Comparison of ENCODE assay signal across 8 mouse cellular contexts in the genomic region with DNA sequence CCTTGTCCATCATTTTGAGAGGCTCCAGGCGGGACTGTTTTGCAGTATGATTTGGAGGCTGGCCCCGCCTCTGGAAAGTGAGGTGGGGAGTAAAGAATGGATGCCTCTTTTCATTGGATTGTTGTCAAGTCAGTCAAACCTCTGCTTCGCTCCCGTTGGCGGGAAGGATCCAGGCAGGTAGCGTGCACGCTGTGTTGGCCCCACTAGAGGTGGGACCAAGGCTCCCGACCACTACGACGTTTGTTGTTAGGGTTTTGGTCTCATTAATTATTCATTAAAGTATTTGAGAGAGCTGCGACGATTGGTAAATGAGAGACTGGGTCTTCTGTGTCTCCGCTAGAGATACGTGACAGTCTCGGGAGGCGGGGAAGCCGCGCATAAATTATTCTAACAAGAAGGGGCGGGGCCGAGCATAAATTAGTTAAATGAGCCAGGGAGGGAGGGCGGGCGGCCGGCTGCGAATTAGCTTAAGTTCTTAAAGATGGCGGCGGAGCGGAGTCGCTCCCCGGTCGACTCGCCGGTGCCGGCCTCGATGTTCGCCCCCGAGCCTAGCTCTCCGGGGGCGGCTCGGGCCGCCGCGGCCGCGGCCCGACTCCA. TPM values are rescaled to one million over a fixed set of nuclear protein-coding genes. Genes with fewer than 3 reads are reported as not detected.
A peak's percentile ranks its signal among the peaks of the same experiment; 100 is the strongest.
DNase-seq lines count a peak whose midpoint lies in the region; ATAC-seq lines count a peak whose summit lies in the region.

A gene (plus strand): TSS at position 420 of the 597 bp plus-strand sequence.

- H3K27me3 ChIP-seq in lung, embryonic 16.5 days (ENCODE audit: control insufficient read depth, insufficient read depth, low read depth, low read length) = no peaks in the 10 kb centered on the region

- peak within 1 kb of the TSS; percentile 94 for H3K9ac ChIP-seq in lung, embryonic 16.5 days (ENCODE audit: low read length)

- no peaks in the 10 kb centered on the region for H3K9me3 ChIP-seq in lung, embryonic 16.5 days (ENCODE audit: control insufficient read depth, low read length)

- H3K4me2 ChIP-seq in lung, embryonic 16.5 days (ENCODE audit: low read depth, low read length) = peak within 1 kb of the TSS; percentile 98

- peak within 1 kb of the TSS; percentile 71 for H3K27ac ChIP-seq in lung, embryonic 16.5 days (ENCODE audit: low read length)

- peaks cover 3% of the 10 kb centered on the region; the same call in 1 of the 2 replicates for H3K36me3 ChIP-seq in lung, embryonic 16.5 days (ENCODE audit: control insufficient read depth, insufficient read depth, low read length)

- peak; percentile 80 to 85 for ATAC-seq in hematopoietic stem cell, adult 5-6 weeks (replicated peaks in 1 of 2; ENCODE audit: insufficient read depth in 1 of 2, low FRiP score in 2 of 2, low TSS enrichment in 1 of 2, low read depth in 1 of 2, poor library complexity in 2 of 2, severe bottlenecking in 2 of 2)
- peak; percentile 95 for ATAC-seq in lung, embryonic 16.5 days (ENCODE audit: low read depth)

- peak; percentile 99 for DNase-seq in MEL-GATA-1-ER (ENCODE audit: extremely low read depth, low read depth)
- peak; percentile 98 for DNase-seq in cerebellum, adult 8-10 months
- DNase-seq in forelimb bud, embryonic 11.5 days (ENCODE audit: low read depth, low spot score) = peak; percentile 99
- DNase-seq in layer of hippocampus, adult 9-10 months (ENCODE audit: low spot score) = peak; percentile 99
- peak; percentile 83 for DNase-seq in ovary, postnatal 10 days (ENCODE audit: low spot score)
- peak; percentile 92 to 93 for DNase-seq in thymus, postnatal 10 days (ENCODE audit: low spot score in 2 of 2)

- WGBS in lung, embryonic 16.5 days = under 1% methylated on average over 41 of the region's 45 CpGs

- peak within 1 kb of the TSS; percentile 89 for H3K4me3 ChIP-seq in lung, embryonic 16.5 days (ENCODE audit: low read length)

- H3K4me1 ChIP-seq in lung, embryonic 16.5 days (replicated peaks; ENCODE audit: control insufficient read depth, insufficient read depth, low read length) = peaks cover 28% of the 10 kb centered on the region

RNA-seq across cellular contexts. Expression of the gene that starts here (rescaled TPM):
- total RNA-seq in hematopoietic stem cell, adult 5-6 weeks (2017) = 56.9 and 71.1 TPM in 2 replicates
- polyA plus RNA-seq in lung, embryonic 16.5 days (2015; fragmentation: Nextera tagmentation; extraction: Ambion mirVana) = 30.1 and 30.4 TPM in 2 replicates

Comparison
In these comparisons a context has a peak if more than half of its experiments do, and no peak if none do; other contexts are left out.
1. Peak in every context shown above with its lines: DNase-seq, ATAC-seq, H3K4me3 ChIP-seq and H3K27ac ChIP-seq.